Mouse (Mus musculus): ENCODE results near the gene Ovol2. TPM values are rescaled to one million over a fixed set of nuclear protein-coding genes. Genes with fewer than 3 reads are reported as not detected.

The Ovol2 gene
- total and polyA plus RNA-seq, 2 experiments from 2014 or later: not detected

DNA sequence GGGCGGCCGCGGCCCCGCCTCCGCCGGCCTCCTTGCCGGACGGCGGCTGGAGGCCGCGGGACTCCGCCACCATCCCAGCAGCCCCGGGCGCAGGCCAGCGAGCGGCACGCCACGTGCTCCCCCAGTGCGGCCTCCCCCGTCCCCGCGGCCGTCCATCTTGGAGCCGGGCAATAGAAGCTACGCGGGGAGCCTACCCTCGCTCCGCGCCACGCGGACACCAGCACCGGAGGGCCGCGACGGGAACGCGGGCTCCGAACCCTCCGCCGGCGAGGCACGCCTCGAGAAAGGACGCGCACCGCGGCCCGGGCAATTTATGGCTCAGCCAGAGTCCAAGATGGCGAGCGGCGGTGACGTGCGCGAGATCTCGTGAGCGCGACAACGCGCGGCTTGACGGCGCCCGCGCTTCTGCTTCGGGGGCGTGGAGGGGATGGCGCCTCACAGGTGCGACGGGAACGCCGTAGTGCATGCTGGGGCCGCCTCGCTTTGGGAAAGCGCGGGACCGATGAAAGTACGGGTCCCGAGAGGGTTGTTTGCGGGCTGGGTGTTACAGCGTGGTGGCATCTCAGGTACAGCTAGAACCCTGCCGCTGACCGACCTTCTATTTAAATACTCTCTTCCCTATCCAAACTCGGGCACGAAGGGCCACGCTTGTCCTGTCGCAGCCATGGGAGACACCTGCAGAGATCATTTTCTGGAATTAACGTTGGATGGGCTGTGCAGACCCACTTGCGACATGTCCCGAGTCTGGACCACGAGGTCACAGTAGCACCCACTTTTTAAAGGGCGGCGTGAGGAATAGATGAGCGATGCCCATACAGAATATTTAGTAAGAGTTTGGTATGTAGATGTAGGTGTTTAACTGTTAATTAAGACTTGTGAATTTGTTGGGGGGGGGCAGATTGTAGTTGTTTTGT lies 61.2 kb downstream of the Ovol2 start, which contains the start of the genes Mgme1 and Snx5:
Gene Mgme1 (plus strand): TSS at position 157 of the 914 bp plus-strand sequence.
Gene Snx5 (minus strand): TSS at position 400 of the 914 bp plus-strand sequence.
- peaks cover 31% of the 10 kb centered on the region for H3K4me1 ChIP-seq (ENCODE audit: control insufficient read depth, insufficient read depth)
- DNase-seq (ENCODE audit: low spot score) (peak; percentile 90), ATAC-seq (ENCODE audit: insufficient read depth, low read depth) (peak; percentile 96)
- peak within 1 kb of the TSS; percentile 95 for H3K9ac ChIP-seq (replicated peaks; ENCODE audit: low read depth, low read length)
- H3K36me3 ChIP-seq (replicated peaks; ENCODE audit: control insufficient read depth, insufficient read depth, low read length): no peaks in the 10 kb centered on the region; the same call in 1 of the 2 replicates
- under 1% methylated on average over 82 of the region's 93 CpGs for WGBS
- TF ChIP-seq EP300 (IDR thresholded peaks at IDR 0.05; ENCODE audit: low read depth) (0 out of 2 replicates have a peak, but pooled peaks have one; percentile 68), CTCF (IDR thresholded peaks at IDR 0.05; ENCODE audit: low read depth) (peak; percentile 1; the same call in 1 of the 2 replicates)
- H3K27me3 ChIP-seq (ENCODE audit: control insufficient read depth, insufficient read depth, low read length): no peaks in the 10 kb centered on the region
- peak within 1 kb of the TSS; percentile 96 for H3K27ac ChIP-seq (ENCODE audit: low read depth)
- no peaks in the 10 kb centered on the region for H3K9me3 ChIP-seq (replicated peaks; ENCODE audit: control insufficient read depth, low read length)
- H3K4me3 ChIP-seq (ENCODE audit: low read depth, low read length): peak within 1 kb of the TSS; percentile 80
- peak within 1 kb of the TSS; percentile 84 for H3K4me2 ChIP-seq (ENCODE audit: low read depth, low read length)

DNA sequence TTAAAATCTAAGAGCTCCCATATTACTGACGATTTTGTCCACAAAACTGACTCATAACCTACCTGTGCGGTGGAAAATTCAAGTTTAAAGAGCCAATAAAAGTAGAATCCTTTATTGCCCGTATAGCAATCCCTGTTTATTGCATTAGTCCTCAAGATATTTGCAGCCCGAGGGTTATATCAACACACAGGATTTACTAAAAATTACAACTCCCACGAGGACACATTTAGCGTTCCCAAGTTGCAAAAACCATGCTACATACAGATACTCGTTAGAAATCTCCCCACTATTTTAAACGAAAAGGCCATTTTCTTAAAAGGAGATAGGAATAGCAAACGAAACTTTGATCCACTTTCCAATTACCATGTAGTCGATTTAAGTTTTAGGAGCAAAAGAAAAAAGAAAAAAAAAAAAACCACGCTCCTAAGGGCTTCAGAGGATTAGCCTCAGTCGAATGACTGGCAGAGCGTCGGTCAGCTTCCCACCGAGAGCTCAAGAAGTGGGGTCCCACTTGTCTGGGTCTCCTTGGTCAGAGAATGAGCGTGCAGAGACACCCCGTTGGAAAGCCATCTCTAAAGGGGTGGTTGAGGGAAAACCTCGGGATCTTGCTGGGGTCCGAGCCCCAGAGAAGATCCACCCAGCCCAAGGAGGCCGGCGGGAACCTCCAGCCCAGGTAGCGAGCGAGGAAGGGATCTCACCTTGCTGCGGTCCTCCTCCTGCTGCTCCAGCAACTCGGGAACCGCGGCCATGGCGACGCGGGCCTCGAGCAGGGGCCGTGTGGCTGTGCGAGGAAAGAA lies 62.1 kb downstream of the Ovol2 start:
- peak overlapping the region; percentile 84 for H3K4me2 ChIP-seq (ENCODE audit: low read depth, low read length)
- WGBS: under 1% methylated on average over 26 of the region's 33 CpGs
- peaks cover 33% of the 10 kb centered on the region for H3K4me1 ChIP-seq (ENCODE audit: control insufficient read depth, insufficient read depth)
- no peaks in the 10 kb centered on the region; the same call in 1 of the 2 replicates for H3K36me3 ChIP-seq (replicated peaks; ENCODE audit: control insufficient read depth, insufficient read depth, low read length)
- H3K27me3 ChIP-seq (ENCODE audit: control insufficient read depth, insufficient read depth, low read length): no peaks in the 10 kb centered on the region
- peak overlapping the region; percentile 80 for H3K4me3 ChIP-seq (ENCODE audit: low read depth, low read length)
- peak overlapping the region; percentile 95 for H3K9ac ChIP-seq (replicated peaks; ENCODE audit: low read depth, low read length)
- peak overlapping the region; percentile 96 for H3K27ac ChIP-seq (ENCODE audit: low read depth)
- ATAC-seq (ENCODE audit: insufficient read depth, low read depth) (no peak; the same call in 1 of the 2 replicates), DNase-seq (ENCODE audit: low spot score) (no peak)
- H3K9me3 ChIP-seq (replicated peaks; ENCODE audit: control insufficient read depth, low read length): no peaks in the 10 kb centered on the region
- no peak for TF ChIP-seq EP300 (IDR thresholded peaks at IDR 0.05; ENCODE audit: low read depth)
- TF ChIP-seq CTCF (IDR thresholded peaks at IDR 0.05; ENCODE audit: low read depth): no peak

GRCm38 (mm10) chr2:144269306-144269650 lies 62.7 kb downstream of the Ovol2 start:
- 1% methylated on average over 11 of the region's 11 CpGs for WGBS
- Histone ChIP-seq H3K4me1 (ENCODE audit: control insufficient read depth, insufficient read depth) (peaks cover 33% of the 10 kb centered on the region), H3K9ac (replicated peaks; ENCODE audit: low read depth, low read length) (peak overlapping the region; percentile 95; the same call in 1 of the 2 replicates), H3K36me3 (replicated peaks; ENCODE audit: control insufficient read depth, insufficient read depth, low read length) (no peaks in the 10 kb centered on the region; the same call in 1 of the 2 replicates), H3K27ac (ENCODE audit: low read depth) (peak overlapping the region; percentile 43), H3K4me2 (ENCODE audit: low read depth, low read length) (peak overlapping the region; percentile 84), H3K4me3 (ENCODE audit: low read depth, low read length) (peak overlapping the region; percentile 80), H3K9me3 (replicated peaks; ENCODE audit: control insufficient read depth, low read length) (no peaks in the 10 kb centered on the region), H3K27me3 (ENCODE audit: control insufficient read depth, insufficient read depth, low read length) (no peaks in the 10 kb centered on the region)
- DNase-seq (ENCODE audit: low spot score): no peak
- TF ChIP-seq EP300 (IDR thresholded peaks at IDR 0.05; ENCODE audit: low read depth) (no peak), CTCF (IDR thresholded peaks at IDR 0.05; ENCODE audit: low read depth) (no peak)
- no peak for ATAC-seq (ENCODE audit: insufficient read depth, low read depth)

GRCm38 (mm10) chr2:144268446-144269305 lies 63.3 kb downstream of the Ovol2 start:
- Histone ChIP-seq H3K4me1 (ENCODE audit: control insufficient read depth, insufficient read depth) (peaks cover 33% of the 10 kb centered on the region), H3K27me3 (ENCODE audit: control insufficient read depth, insufficient read depth, low read length) (no peaks in the 10 kb centered on the region), H3K9ac (replicated peaks; ENCODE audit: low read depth, low read length) (peak overlapping the region; percentile 95; the same call in 1 of the 2 replicates), H3K27ac (ENCODE audit: low read depth) (peak overlapping the region; percentile 43), H3K4me3 (ENCODE audit: low read depth, low read length) (peak overlapping the region; percentile 80), H3K4me2 (ENCODE audit: low read depth, low read length) (peak overlapping the region; percentile 84), H3K9me3 (replicated peaks; ENCODE audit: control insufficient read depth, low read length) (no peaks in the 10 kb centered on the region), H3K36me3 (replicated peaks; ENCODE audit: control insufficient read depth, insufficient read depth, low read length) (no peaks in the 10 kb centered on the region; the same call in 1 of the 2 replicates)
- 12% methylated on average over 6 of the region's 6 CpGs for WGBS
- DNase-seq (ENCODE audit: low spot score) (no peak), ATAC-seq (ENCODE audit: insufficient read depth, low read depth) (no peak)
- TF ChIP-seq CTCF (IDR thresholded peaks at IDR 0.05; ENCODE audit: low read depth) (no peak), EP300 (IDR thresholded peaks at IDR 0.05; ENCODE audit: low read depth) (no peak)
